Mouse (Mus musculus) liver, embryonic 14.5 days (tissue): ENCODE measurements at regions not wholly inside any gene's neighbourhood (a gene's known extent, or its start where the extent isn't known, plus 50 kb on each side); places are given as distances from the start of the nearest gene placed in this dataset.

Source experiments
- CTCF ChIP-seq: IDR thresholded peaks from 2 replicates; pipeline ENCODE4 v1.5.1; 2016; ENCODE audit warnings: antibody characterized with exemption, low read depth, control low read depth
- EP300 ChIP-seq: IDR thresholded peaks from 2 replicates; pipeline ENCODE4 v1.6.1; 2016; ENCODE audit warnings: antibody characterized with exemption, low read depth

- no peak for TF ChIP-seq CTCF
- no peak for TF ChIP-seq EP300
Observed at GRCm38 (mm10) chr3:34504573-34504894, 145.7 kb upstream of the Sox2 start.
